Mouse (Mus musculus) urinary bladder, postnatal 36 days (tissue): ENCODE data around the gene Tmbim1.
A peak's percentile ranks its signal among the peaks of the same experiment; 100 is the strongest.

Source experiments
- DNase-seq, 2 experiments: peaks; one replicate each; pipeline ENCODE4 v3.0.0; 2022; ENCODE audit warnings: low spot score in 2 of 2, mixed read lengths in 1 of 2

Gene Tmbim1

DNA sequence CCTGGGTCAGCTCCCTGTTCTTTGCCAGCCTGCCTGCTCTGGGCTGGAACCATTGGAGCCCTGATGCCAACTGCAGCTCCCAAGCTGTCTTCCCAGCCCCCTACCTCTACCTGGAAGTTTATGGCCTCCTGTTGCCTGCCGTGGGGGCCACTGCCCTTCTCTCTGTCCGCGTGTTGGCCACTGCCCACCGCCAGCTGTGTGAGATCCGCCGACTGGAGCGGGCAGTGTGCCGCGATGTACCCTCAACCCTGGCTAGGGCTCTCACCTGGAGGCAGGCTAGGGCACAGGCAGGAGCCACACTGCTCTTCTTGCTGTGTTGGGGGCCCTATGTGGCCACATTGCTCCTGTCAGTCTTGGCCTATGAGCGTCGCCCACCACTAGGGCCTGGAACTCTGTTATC is 26.4 kb downstream of the Tmbim1 start:
- DNase-seq = no peak

DNA sequence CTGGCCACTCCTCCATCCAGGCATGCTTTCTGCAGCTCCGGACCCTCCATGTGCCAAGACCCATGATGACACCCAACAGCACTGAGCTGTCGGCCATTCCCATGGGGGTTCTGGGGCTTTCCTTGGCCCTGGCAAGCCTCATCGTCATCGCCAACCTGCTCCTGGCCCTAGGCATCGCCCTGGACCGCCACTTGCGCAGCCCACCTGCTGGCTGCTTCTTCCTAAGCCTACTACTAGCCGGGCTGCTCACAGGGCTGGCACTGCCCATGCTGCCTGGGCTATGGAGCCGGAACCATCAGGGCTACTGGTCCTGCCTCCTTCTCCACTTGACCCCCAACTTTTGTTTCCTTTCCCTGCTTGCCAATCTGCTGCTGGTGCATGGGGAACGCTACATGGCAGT is 26.9 kb downstream of the Tmbim1 start, which contains the start of gene Gpbar1:
Gene Gpbar1, plus strand, starts transcription at position 13 of the 400 bp plus-strand sequence.
- no peak for DNase-seq

- DNase-seq = no peak
Observed at GRCm38 (mm10) chr1:74277883-74278537, 27.4 kb downstream of the Tmbim1 start.

GRCm38 (mm10) chr1:74277041-74277440 is 28.4 kb downstream of the Tmbim1 start:
- no peak for DNase-seq

GRCm38 (mm10) chr1:74275015-74275414 is 30.4 kb downstream of the Tmbim1 start:
- no peak for DNase-seq

DNA sequence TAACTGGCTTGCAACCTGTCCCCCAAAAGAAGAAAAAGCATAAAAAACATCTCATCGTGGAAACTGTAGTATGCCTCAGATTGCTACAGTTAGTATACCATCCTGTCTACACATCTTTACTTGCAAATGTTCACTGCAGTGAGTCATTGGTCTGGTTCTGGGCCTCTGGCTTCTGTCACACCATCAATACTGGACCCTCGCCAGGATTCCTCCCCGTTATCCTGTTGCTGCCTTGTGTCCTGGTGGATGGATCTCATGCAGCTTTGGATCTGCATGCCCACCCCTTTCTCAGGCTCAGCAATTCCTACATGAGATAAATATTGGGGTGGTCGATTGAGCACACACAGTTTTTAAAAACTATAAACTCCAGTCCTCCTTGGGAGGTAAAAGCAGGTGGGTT is 33.8 kb downstream of the Tmbim1 start:
- no peak for DNase-seq

- no peak for DNase-seq
Observed at GRCm38 (mm10) chr1:74268750-74269149, 36.7 kb downstream of the Tmbim1 start.

DNA sequence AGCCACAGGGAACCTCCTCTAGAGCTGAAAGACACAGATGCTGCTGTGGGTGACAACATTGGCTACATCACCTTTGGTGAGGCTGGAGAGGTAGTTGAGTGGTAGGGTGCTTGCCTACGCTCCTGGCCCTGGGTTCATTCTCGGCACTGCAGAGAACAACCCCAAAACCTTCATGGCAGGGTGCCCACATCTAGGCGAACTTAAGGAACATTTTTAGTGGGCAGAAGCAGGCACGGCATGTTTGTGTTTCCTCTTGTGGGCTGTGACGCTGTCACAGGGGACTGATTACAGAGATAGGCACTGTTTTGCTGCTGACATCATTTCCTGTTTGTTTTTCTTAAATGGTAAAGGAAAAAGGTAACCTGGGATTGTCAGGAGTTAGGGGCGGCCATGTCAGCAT is 42.9 kb downstream of the Tmbim1 start:
- DNase-seq = no peak

- no peak for DNase-seq
Observed at GRCm38 (mm10) chr1:74256782-74257181, 48.6 kb downstream of the Tmbim1 start.

DNA sequence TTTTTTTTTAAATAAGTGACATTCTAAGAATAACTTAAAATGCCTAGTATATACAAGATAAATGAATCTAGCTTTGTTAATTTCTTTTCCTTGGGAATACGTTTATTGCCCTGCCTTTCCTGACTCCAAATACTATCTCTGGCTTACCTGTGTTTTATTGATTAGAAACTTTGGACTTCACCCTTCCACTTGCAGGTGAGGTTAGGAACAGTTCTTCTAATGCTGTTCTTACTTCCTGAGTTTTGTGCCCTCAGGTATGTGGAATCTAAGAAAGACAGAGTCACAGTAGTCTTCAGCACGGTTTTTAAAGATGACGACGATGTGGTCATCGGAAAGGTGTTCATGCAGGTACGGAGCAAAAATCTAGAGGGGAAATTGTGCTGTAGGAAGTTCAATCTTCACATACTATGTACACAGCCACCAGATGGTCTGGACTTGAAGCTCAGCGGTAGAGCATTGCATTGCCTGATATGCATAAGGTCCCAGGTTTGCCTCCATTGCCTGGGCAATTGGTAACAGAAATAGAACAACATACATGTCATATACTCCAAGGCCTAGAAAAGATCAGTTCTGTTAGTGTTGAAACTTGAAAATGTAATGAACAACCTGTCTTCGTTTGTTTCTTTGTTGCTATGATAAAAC is 49.6 kb downstream of the Tmbim1 start:
- no peak for DNase-seq

GRCm38 (mm10) chr1:74250096-74250495 is 55.3 kb downstream of the Tmbim1 start:
- no peak for DNase-seq

- DNase-seq = no peak
Observed at GRCm38 (mm10) chr1:74249331-74249980, 56.0 kb downstream of the Tmbim1 start.

GRCm38 (mm10) chr1:74248799-74249198 is 56.6 kb downstream of the Tmbim1 start:
- peak; percentile 34 to 41 for DNase-seq

DNA sequence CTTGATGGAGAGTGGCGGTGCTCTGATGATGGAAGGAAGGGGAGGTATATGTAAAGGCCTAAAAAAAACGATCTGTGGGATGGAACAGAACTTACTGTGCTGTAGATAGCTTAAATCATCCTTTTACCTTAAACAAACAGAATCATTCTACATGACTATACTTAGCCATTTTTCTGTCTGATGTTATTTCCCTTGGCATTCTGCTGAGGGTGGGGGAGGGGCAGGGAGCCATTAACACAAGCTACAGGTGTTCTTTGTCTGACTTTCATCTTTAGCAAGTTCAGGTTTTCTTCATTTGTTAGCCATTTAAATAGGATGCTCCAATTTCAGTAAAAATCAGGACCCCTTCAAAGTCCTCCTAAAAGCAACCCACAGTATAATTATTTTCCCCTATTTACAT is 59.9 kb downstream of the Tmbim1 start:
- no peak for DNase-seq

- DNase-seq = no peak
Observed at GRCm38 (mm10) chr1:74240832-74241231, 64.6 kb downstream of the Tmbim1 start.

DNA sequence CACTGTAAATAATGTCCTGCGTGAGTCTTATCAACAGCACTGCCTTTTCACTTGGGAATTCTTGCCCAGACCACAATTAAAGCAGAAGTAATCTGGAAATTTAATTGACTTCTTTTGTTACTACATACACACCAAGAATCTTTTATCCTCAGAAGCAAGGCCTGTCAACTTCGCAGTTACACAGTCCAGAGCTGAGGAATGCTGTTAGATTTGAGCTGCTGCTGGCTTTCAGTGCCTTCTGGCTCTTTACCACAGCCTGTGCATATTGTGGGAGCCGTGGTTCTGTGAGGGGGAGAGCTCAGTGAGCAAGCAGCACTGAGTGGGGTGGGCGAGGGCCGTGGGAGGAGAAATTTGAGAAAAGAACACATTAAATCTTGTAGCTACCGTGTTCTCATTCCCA is 65.1 kb downstream of the Tmbim1 start:
- DNase-seq = no peak

DNA sequence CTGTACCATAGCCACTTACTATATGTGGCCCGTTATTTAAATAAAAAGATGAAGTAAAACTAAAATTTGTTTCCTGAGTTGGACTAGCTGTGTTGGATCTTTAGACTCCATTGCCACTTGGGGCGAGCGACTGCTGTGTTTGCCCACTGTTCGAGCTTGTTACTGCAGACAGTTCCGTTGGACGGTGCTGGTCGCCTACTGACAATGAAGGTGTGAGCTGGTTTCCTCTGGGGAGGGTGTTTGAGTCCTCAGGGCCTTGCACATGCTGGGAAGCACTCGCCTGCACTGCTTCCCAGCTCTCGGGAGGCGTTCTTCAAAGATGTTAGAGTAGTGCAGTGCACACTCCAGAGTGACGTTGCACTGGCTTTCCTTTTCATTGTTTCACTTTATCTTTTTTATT is 65.8 kb downstream of the Tmbim1 start:
- DNase-seq = no peak

GRCm38 (mm10) chr1:74239162-74239561 is 66.3 kb downstream of the Tmbim1 start:
- no peak for DNase-seq
